Mouse (Mus musculus) lung, postnatal 0 days (tissue): ENCODE data around the gene Agpat3. TPM values are rescaled to one million over a fixed set of nuclear protein-coding genes. Genes with fewer than 3 reads are reported as not detected.

Experiments
- ATAC-seq: fragments of 200-750 bp; cut with Nextera tagmentation; 2 replicates; pipeline ENCODE4 v1.8.0; 2017; ENCODE audit warnings: moderate library complexity
- DNase-seq: peaks from one replicate; pipeline ENCODE4 v3.0.0-alpha.2; 2016; ENCODE audit warnings: low spot score
- H3K27ac ChIP-seq: fragments of 300-500 bp; sonication (generic); 2 replicates; pipeline ENCODE4 v1.5.1; 2014; ENCODE audit warnings: antibody characterized with exemption, mild to moderate bottlenecking, low read length, mixed read lengths
- H3K27me3 ChIP-seq: fragments of 300-500 bp; sonication (generic); replicated peaks from 2 replicates; pipeline ENCODE4 v1.6.1; 2014; ENCODE audit warnings: low read length, mixed read lengths; ENCODE audit not compliant: insufficient read depth
- H3K36me3 ChIP-seq: fragments of 300-500 bp; sonication (generic); 2 replicates; pipeline ENCODE4 v1.6.1; 2014; ENCODE audit warnings: low read length, mixed read lengths; ENCODE audit not compliant: insufficient read depth
- H3K4me1 ChIP-seq: fragments of 300-500 bp; sonication (generic); 2 replicates; pipeline ENCODE4 v1.6.1; 2014; ENCODE audit warnings: antibody characterized with exemption, low read depth, low read length, mixed read lengths; ENCODE audit not compliant: insufficient read depth
- H3K4me2 ChIP-seq: fragments of 300-500 bp; sonication (generic); replicated peaks from 2 replicates; pipeline ENCODE4 v1.6.1; 2014; ENCODE audit warnings: low read depth, mild to moderate bottlenecking, low read length, moderate library complexity, mixed read lengths
- H3K4me3 ChIP-seq: fragments of 300-500 bp; sonication (generic); 2 replicates; pipeline ENCODE4 v1.5.1; 2014; ENCODE audit warnings: low read depth, low read length
- H3K9ac ChIP-seq: fragments of 300-500 bp; sonication (generic); replicated peaks from 2 replicates; pipeline ENCODE4 v1.6.1; 2014; ENCODE audit warnings: low read depth, mild to moderate bottlenecking
- H3K9me3 ChIP-seq: fragments of 300-500 bp; sonication (generic); 2 replicates; pipeline ENCODE4 v1.6.1; 2016; ENCODE audit warnings: low read length, mixed read lengths
- CTCF ChIP-seq: IDR thresholded peaks from 2 replicates; pipeline ENCODE4 v1.5.1; 2016; ENCODE audit warnings: antibody characterized with exemption, mild to moderate bottlenecking
- EP300 ChIP-seq: IDR thresholded peaks from 2 replicates; pipeline ENCODE4 v1.6.1; 2016; ENCODE audit warnings: antibody characterized with exemption, mild to moderate bottlenecking, control low read depth
- WGBS: fragments of 180-500 bp; shearing (Covaris S2); extraction: QIAGEN DNeasy Blood & Tissue Kit; methylation state at CpG from one replicate; pipeline ENCODE4 v1.1.7; 2014; 5-methylcytosine and 5-hydroxymethylcytosine counted together
- polyA plus RNA-seq: library from polyadenylated mRNA; unstranded; fragments of >200 nt; fragmentation: Nextera tagmentation; extraction: Ambion mirVana; gene quantifications from 2 replicates; pipeline ENCODE4 v1.2.1, GENCODE M21; 2015

The Agpat3 gene
- polyA plus RNA-seq, 1 experiment from 2014 or later, result 129 TPM

DNA sequence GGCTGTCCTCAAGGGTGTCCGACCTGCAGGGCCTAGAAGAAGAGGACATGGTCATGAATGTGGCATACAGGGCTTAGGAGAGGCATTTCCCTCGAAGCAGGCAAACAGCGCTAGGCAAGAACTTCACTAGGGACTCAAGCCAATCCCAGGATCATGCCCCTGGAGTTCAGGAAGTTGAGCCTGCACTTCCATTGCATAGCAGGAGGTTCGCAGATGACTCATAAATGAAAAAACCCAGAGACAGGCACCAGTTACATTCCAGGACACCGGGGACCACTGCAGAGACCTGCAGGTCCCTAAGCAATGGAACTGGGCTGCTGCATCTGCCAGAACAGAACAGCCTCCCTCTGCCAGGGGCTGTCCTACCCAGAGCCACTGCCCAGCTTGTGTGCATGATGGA, 23.0 kb downstream of the Agpat3 start:
- Histone ChIP-seq H3K4me1 (no peaks in the 10 kb centered on the region), H3K36me3 (no peaks in the 10 kb centered on the region), H3K4me2 (no peak overlapping the region), H3K27ac (no peak overlapping the region), H3K9ac (no peak overlapping the region), H3K27me3 (no peaks in the 10 kb centered on the region), H3K4me3 (no peak overlapping the region), H3K9me3 (no peaks in the 10 kb centered on the region)
- no peak for DNase-seq
- TF ChIP-seq CTCF (no peak), EP300 (no peak)
- peak; percentile 9; the same call in 1 of the 2 replicates for ATAC-seq
- 76% methylated on average over 5 of the region's 5 CpGs for WGBS

- H3K27me3 ChIP-seq, result no peaks in the 10 kb centered on the region
- H3K9me3 ChIP-seq, result no peaks in the 10 kb centered on the region
- 0 out of 2 replicates have a peak overlapping the region, but pooled peaks have one; percentile 15 for H3K27ac ChIP-seq
- H3K4me3 ChIP-seq, result no peak overlapping the region
- peak; percentile 76 for ATAC-seq
- TF ChIP-seq CTCF (no peak), EP300 (no peak)
- peak; percentile 56 for DNase-seq
- no peaks in the 10 kb centered on the region for H3K4me1 ChIP-seq
- no peaks in the 10 kb centered on the region for H3K36me3 ChIP-seq
- no peak overlapping the region for H3K4me2 ChIP-seq
- 65% methylated on average over 2 of the region's 2 CpGs for WGBS
- H3K9ac ChIP-seq, result no peak overlapping the region
These were observed 24.2 kb downstream of the Agpat3 start for GRCm38 (mm10) chr10:78328011-78328575.

DNA sequence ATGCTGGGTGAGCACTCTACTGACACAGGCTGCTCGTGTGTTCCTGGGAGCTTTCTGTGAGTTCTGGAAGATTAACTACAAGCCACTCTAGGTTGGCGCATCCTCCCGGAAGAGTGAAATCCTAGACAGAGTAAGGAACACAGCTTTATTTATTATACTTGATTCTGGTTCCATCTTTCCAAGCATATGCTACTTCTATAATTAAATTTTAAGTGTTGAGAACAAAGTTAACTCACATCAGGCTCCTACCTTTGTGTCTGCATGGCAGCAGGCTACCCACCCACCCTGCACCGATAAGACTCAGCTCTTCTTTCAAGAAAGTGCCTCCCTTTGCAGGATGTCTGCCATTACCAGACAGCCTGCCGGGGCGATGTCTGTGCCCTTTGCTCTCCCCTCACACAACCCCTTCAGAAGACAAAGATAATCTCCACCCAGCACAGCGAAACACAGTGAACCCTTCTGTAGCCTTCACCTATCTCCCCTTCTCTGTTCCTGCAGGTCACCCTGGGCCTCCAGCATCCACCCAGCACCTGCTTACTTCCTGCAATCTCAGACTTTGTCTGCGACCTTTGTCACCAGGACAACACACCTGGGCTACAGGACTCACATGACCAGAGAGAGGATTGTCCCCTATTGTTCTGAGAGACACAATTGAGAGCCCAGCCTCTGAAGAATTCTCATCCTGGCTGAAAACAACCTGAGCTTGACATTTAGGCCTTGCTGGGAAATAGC, 26.2 kb downstream of the Agpat3 start:
- Histone ChIP-seq H3K4me2 (no peak overlapping the region), H3K9me3 (no peaks in the 10 kb centered on the region), H3K27ac (no peak overlapping the region), H3K36me3 (no peaks in the 10 kb centered on the region), H3K4me1 (no peaks in the 10 kb centered on the region), H3K9ac (no peak overlapping the region), H3K4me3 (no peak overlapping the region), H3K27me3 (no peaks in the 10 kb centered on the region)
- WGBS, result 82% methylated on average over 8 of the region's 8 CpGs
- TF ChIP-seq CTCF (no peak), EP300 (no peak)
- no peak for ATAC-seq
- no peak for DNase-seq

- DNase-seq, result no peak
- Histone ChIP-seq H3K4me2 (no peak overlapping the region), H3K27me3 (no peaks in the 10 kb centered on the region), H3K4me1 (no peaks in the 10 kb centered on the region), H3K27ac (no peak overlapping the region), H3K36me3 (no peaks in the 10 kb centered on the region), H3K9me3 (no peaks in the 10 kb centered on the region), H3K9ac (no peak overlapping the region), H3K4me3 (no peak overlapping the region)
- ATAC-seq, result no peak
- WGBS, result 91% methylated on average over 6 of the region's 6 CpGs
- TF ChIP-seq CTCF, result no peak
- no peak for TF ChIP-seq EP300
These were observed 27.6 kb downstream of the Agpat3 start for GRCm38 (mm10) chr10:78324556-78325164.

GRCm38 (mm10) chr10:78323214-78323880, 28.9 kb downstream of the Agpat3 start:
- no peak for TF ChIP-seq CTCF
- TF ChIP-seq EP300, result no peak
- no peak overlapping the region for H3K9ac ChIP-seq
- ATAC-seq (no peak), DNase-seq (no peak)
- H3K36me3 ChIP-seq, result no peaks in the 10 kb centered on the region
- H3K4me3 ChIP-seq, result no peak overlapping the region
- no peaks in the 10 kb centered on the region for H3K27me3 ChIP-seq
- no peak overlapping the region for H3K4me2 ChIP-seq
- H3K9me3 ChIP-seq, result no peaks in the 10 kb centered on the region
- no peaks in the 10 kb centered on the region for H3K4me1 ChIP-seq
- 53% methylated on average over 7 of the region's 7 CpGs for WGBS
- H3K27ac ChIP-seq, result no peak overlapping the region

DNA sequence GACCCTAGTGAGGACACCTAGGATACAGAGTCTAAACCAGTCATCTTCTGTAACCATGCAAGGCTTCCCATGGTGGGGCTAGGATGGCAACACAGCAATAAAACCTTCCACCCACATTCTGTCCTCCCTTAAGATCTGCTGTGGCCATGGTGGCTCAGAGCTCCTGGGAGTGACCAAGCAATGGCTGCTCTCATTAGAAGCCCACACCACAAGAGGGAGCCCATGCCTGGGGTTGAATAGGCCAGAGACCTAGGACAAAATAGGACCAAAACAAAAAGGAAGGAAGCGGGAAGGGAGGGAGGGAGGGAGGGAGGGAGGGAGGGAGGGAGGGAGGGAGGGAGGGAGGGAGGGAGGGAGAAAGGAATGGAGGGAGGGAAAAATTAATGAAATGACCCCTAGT, 29.5 kb downstream of the Agpat3 start:
- DNase-seq (peak; percentile 55), ATAC-seq (peak; percentile 49; the same call in 1 of the 2 replicates)
- Histone ChIP-seq H3K36me3 (no peaks in the 10 kb centered on the region), H3K4me2 (no peak overlapping the region), H3K27me3 (no peaks in the 10 kb centered on the region), H3K27ac (no peak overlapping the region), H3K9ac (no peak overlapping the region), H3K4me3 (no peak overlapping the region), H3K4me1 (no peaks in the 10 kb centered on the region), H3K9me3 (no peaks in the 10 kb centered on the region)
- no CpG with 5 or more reads among the region's 1 CpGs for WGBS
- TF ChIP-seq EP300 (no peak), CTCF (peak; percentile 66)
